Mouse (Mus musculus) hindbrain, embryonic 12.5 days (tissue): ENCODE measurements around the gene Kif1c. TPM values are rescaled to one million over a fixed set of nuclear protein-coding genes. Genes with fewer than 3 reads are reported as not detected.

Experiments
- ATAC-seq: fragments of 200-750 bp; cut with Nextera tagmentation; 2 replicates; pipeline ENCODE4 v1.8.0; 2017; ENCODE audit warnings: moderate TSS enrichment; ENCODE audit not compliant: low FRiP score
- H3K27ac ChIP-seq: fragments of 300-500 bp; sonication (generic); 2 replicates; pipeline ENCODE4 v1.5.1; 2016; ENCODE audit warnings: mild to moderate bottlenecking
- H3K27me3 ChIP-seq: fragments of 300-500 bp; sonication (generic); 2 replicates; pipeline ENCODE4 v1.6.1; 2016; ENCODE audit warnings: mild to moderate bottlenecking
- H3K36me3 ChIP-seq: fragments of 300-500 bp; sonication (generic); 2 replicates; pipeline ENCODE4 v1.6.1; 2016; ENCODE audit warnings: mild to moderate bottlenecking
- H3K4me1 ChIP-seq: fragments of 300-500 bp; sonication (generic); 2 replicates; pipeline ENCODE4 v1.6.1; 2016
- H3K4me2 ChIP-seq: fragments of 300-500 bp; sonication (generic); replicated peaks from 2 replicates; pipeline ENCODE4 v1.6.1; 2016; ENCODE audit warnings: mild to moderate bottlenecking
- H3K4me3 ChIP-seq: fragments of 300-500 bp; sonication (generic); 2 replicates; pipeline ENCODE4 v1.5.1; 2016; ENCODE audit warnings: mild to moderate bottlenecking
- H3K9ac ChIP-seq: fragments of 300-500 bp; sonication (generic); 2 replicates; pipeline ENCODE4 v1.6.1; 2016; ENCODE audit warnings: mild to moderate bottlenecking, moderate library complexity
- H3K9me3 ChIP-seq: fragments of 300-500 bp; sonication (generic); replicated peaks from 2 replicates; pipeline ENCODE4 v1.6.1; 2016; ENCODE audit warnings: mild to moderate bottlenecking
- WGBS: fragments of 180-500 bp; shearing (Covaris S2); methylation state at CpG from one replicate; pipeline ENCODE4 v1.1.7; 2016; 5-methylcytosine and 5-hydroxymethylcytosine counted together
- polyA plus RNA-seq: library from polyadenylated mRNA; unstranded; fragments of >200 nt; fragmentation: Nextera tagmentation; extraction: Ambion mirVana; gene quantifications from 2 replicates; pipeline ENCODE4 v1.2.1, GENCODE M21; 2016

Gene Kif1c
- polyA plus RNA-seq, 1 experiment from 2014 or later, result 3.0 TPM

- H3K9me3 ChIP-seq, result no peaks in the 10 kb centered on the region
- peaks cover 45% of the 10 kb centered on the region for H3K36me3 ChIP-seq
- no peaks in the 10 kb centered on the region for H3K27me3 ChIP-seq
- 15% methylated on average over 11 of the region's 11 CpGs for WGBS
- H3K4me2 ChIP-seq, result peak overlapping the region; percentile 21
- H3K4me3 ChIP-seq, result no peak overlapping the region
- peaks cover 23% of the 10 kb centered on the region for H3K4me1 ChIP-seq
- H3K27ac ChIP-seq, result peak overlapping the region; percentile 31; the same call in 1 of the 2 replicates
- H3K9ac ChIP-seq, result 0 out of 2 replicates have a peak overlapping the region, but pooled peaks have one; percentile 3
- peak; percentile 73 for ATAC-seq
Observed at GRCm38 (mm10) chr11:70681897-70682581, 18.3 kb upstream of the Kif1c start.

- peaks cover 34% of the 10 kb centered on the region for H3K4me1 ChIP-seq
- no peak for ATAC-seq
- no peak overlapping the region for H3K4me3 ChIP-seq
- H3K9ac ChIP-seq, result 0 out of 2 replicates have a peak overlapping the region, but pooled peaks have one; percentile 4
- no peak overlapping the region for H3K4me2 ChIP-seq
- H3K36me3 ChIP-seq, result peaks cover 40% of the 10 kb centered on the region
- H3K27ac ChIP-seq, result no peak overlapping the region
- H3K27me3 ChIP-seq, result no peaks in the 10 kb centered on the region
- 96% methylated on average over 5 of the region's 5 CpGs for WGBS
- no peaks in the 10 kb centered on the region for H3K9me3 ChIP-seq
Observed at GRCm38 (mm10) chr11:70683640-70684039, 16.7 kb upstream of the Kif1c start.

- ATAC-seq, result peak; percentile 74
- Histone ChIP-seq H3K4me1 (peaks cover 30% of the 10 kb centered on the region), H3K4me3 (peak overlapping the region; percentile 91), H3K36me3 (peaks cover 23% of the 10 kb centered on the region), H3K9ac (peak overlapping the region; percentile 87), H3K9me3 (no peaks in the 10 kb centered on the region), H3K4me2 (peak overlapping the region; percentile 79), H3K27me3 (peaks cover 3% of the 10 kb centered on the region; the same call in 1 of the 2 replicates), H3K27ac (peak overlapping the region; percentile 83)
- WGBS, result 3% methylated on average over 16 of the region's 16 CpGs
Observed at GRCm38 (mm10) chr11:70686901-70687566, 13.3 kb upstream of the Kif1c start.

GRCm38 (mm10) chr11:70687601-70688199, 12.6 kb upstream of the Kif1c start, which contains the start of gene Camta2:
TSS of gene Camta2 (minus strand) at chr11:70688105.
- ATAC-seq, result peak; percentile 77
- peak within 1 kb of the TSS; percentile 83 for H3K27ac ChIP-seq
- H3K4me3 ChIP-seq, result peak within 1 kb of the TSS; percentile 91
- H3K9me3 ChIP-seq, result no peaks in the 10 kb centered on the region
- 0% methylated on average over 46 of the region's 55 CpGs for WGBS
- H3K9ac ChIP-seq, result peak within 1 kb of the TSS; percentile 87
- peaks cover 23% of the 10 kb centered on the region for H3K4me1 ChIP-seq
- H3K4me2 ChIP-seq, result peak within 1 kb of the TSS; percentile 79
- peaks cover 23% of the 10 kb centered on the region for H3K36me3 ChIP-seq
- H3K27me3 ChIP-seq, result peaks cover 3% of the 10 kb centered on the region; the same call in 1 of the 2 replicates

GRCm38 (mm10) chr11:70688372-70688771, 12.0 kb upstream of the Kif1c start:
- peak overlapping the region; percentile 91 for H3K4me3 ChIP-seq
- ATAC-seq, result peak; percentile 19; the same call in 1 of the 2 replicates
- H3K9ac ChIP-seq, result peak overlapping the region; percentile 87
- 8% methylated on average over 8 of the region's 8 CpGs for WGBS
- H3K9me3 ChIP-seq, result no peaks in the 10 kb centered on the region
- peak overlapping the region; percentile 79 for H3K4me2 ChIP-seq
- peaks cover 19% of the 10 kb centered on the region for H3K36me3 ChIP-seq
- peaks cover 19% of the 10 kb centered on the region for H3K4me1 ChIP-seq
- peak overlapping the region; percentile 83 for H3K27ac ChIP-seq
- peaks cover 3% of the 10 kb centered on the region; the same call in 1 of the 2 replicates for H3K27me3 ChIP-seq

GRCm38 (mm10) chr11:70689578-70689977, 10.8 kb upstream of the Kif1c start:
- no peak overlapping the region for H3K4me2 ChIP-seq
- no peak overlapping the region for H3K4me3 ChIP-seq
- H3K36me3 ChIP-seq, result 0 out of 2 replicates have a peak, but pooled peaks cover 7% of the 10 kb centered on the region
- no peak overlapping the region for H3K9ac ChIP-seq
- WGBS, result 59% methylated on average over 4 of the region's 4 CpGs
- H3K27ac ChIP-seq, result no peak overlapping the region
- peaks cover 19% of the 10 kb centered on the region for H3K4me1 ChIP-seq
- no peak for ATAC-seq
- peaks cover 3% of the 10 kb centered on the region; the same call in 1 of the 2 replicates for H3K27me3 ChIP-seq
- no peaks in the 10 kb centered on the region for H3K9me3 ChIP-seq

- H3K36me3 ChIP-seq, result no peaks in the 10 kb centered on the region
- H3K27ac ChIP-seq, result no peak overlapping the region
- WGBS, result 68% methylated on average over 3 of the region's 3 CpGs
- no peak overlapping the region for H3K4me2 ChIP-seq
- no peak for ATAC-seq
- peaks cover 4% of the 10 kb centered on the region for H3K4me1 ChIP-seq
- H3K9me3 ChIP-seq, result no peaks in the 10 kb centered on the region
- H3K27me3 ChIP-seq, result peaks cover 3% of the 10 kb centered on the region; the same call in 1 of the 2 replicates
- H3K9ac ChIP-seq, result no peak overlapping the region
- H3K4me3 ChIP-seq, result no peak overlapping the region
Observed at GRCm38 (mm10) chr11:70693504-70693903, 6.8 kb upstream of the Kif1c start.

- no peaks in the 10 kb centered on the region for H3K9me3 ChIP-seq
- H3K4me2 ChIP-seq, result no peak overlapping the region
- no peak overlapping the region for H3K27ac ChIP-seq
- H3K4me3 ChIP-seq, result no peak overlapping the region
- H3K4me1 ChIP-seq, result peaks cover 21% of the 10 kb centered on the region
- H3K9ac ChIP-seq, result no peak overlapping the region
- H3K27me3 ChIP-seq, result no peaks in the 10 kb centered on the region
- no peaks in the 10 kb centered on the region for H3K36me3 ChIP-seq
- WGBS, result 71% methylated on average over 3 of the region's 3 CpGs
- no peak for ATAC-seq
Observed at GRCm38 (mm10) chr11:70697376-70697775, 3.0 kb upstream of the Kif1c start.

- H3K27me3 ChIP-seq, result no peaks in the 10 kb centered on the region
- H3K4me1 ChIP-seq, result peaks cover 27% of the 10 kb centered on the region
- no peak overlapping the region for H3K9ac ChIP-seq
- 79% methylated on average over 2 of the region's 2 CpGs for WGBS
- H3K9me3 ChIP-seq, result no peaks in the 10 kb centered on the region
- no peak overlapping the region for H3K27ac ChIP-seq
- no peak overlapping the region for H3K4me3 ChIP-seq
- peaks cover 3% of the 10 kb centered on the region; the same call in 1 of the 2 replicates for H3K36me3 ChIP-seq
- no peak overlapping the region for H3K4me2 ChIP-seq
- ATAC-seq, result no peak
Observed at GRCm38 (mm10) chr11:70699051-70699450, 1.3 kb upstream of the Kif1c start.

GRCm38 (mm10) chr11:70700613-70701012, 265 bp downstream of the Kif1c start:
- Histone ChIP-seq H3K9ac (peak overlapping the region; percentile 91), H3K27ac (peak overlapping the region; percentile 89), H3K36me3 (peaks cover 18% of the 10 kb centered on the region), H3K9me3 (no peaks in the 10 kb centered on the region), H3K4me2 (peak overlapping the region; percentile 74), H3K4me3 (peak overlapping the region; percentile 91), H3K27me3 (no peaks in the 10 kb centered on the region), H3K4me1 (peaks cover 27% of the 10 kb centered on the region)
- ATAC-seq, result peak; percentile 55
- WGBS, result under 1% methylated on average over 32 of the region's 34 CpGs

- Histone ChIP-seq H3K27me3 (no peaks in the 10 kb centered on the region), H3K9ac (peak overlapping the region; percentile 91), H3K27ac (no peak overlapping the region), H3K4me3 (peak overlapping the region; percentile 91), H3K9me3 (no peaks in the 10 kb centered on the region), H3K4me2 (peak overlapping the region; percentile 74), H3K36me3 (peaks cover 26% of the 10 kb centered on the region), H3K4me1 (peaks cover 27% of the 10 kb centered on the region)
- WGBS, result 13% methylated on average over 10 of the region's 10 CpGs
- ATAC-seq, result no peak
Observed at GRCm38 (mm10) chr11:70701221-70701955, 1.0 kb downstream of the Kif1c start.
